Mouse (Mus musculus) myocyte (in vitro differentiated cells): ENCODE measurements around the gene Gphb5. TPM values are rescaled to one million over a fixed set of nuclear protein-coding genes. Genes with fewer than 3 reads are reported as not detected.

Experiments used
- H3K27me3 ChIP-seq: one replicate; pipeline ENCODE4 v1.6.1; 2011; ENCODE audit not compliant: control insufficient read depth, insufficient read depth, insufficient read length
- H3K36me3 ChIP-seq: one replicate; pipeline ENCODE4 v1.6.1; 2011; ENCODE audit not compliant: control insufficient read depth, insufficient read depth
- H3K4me2 ChIP-seq: one replicate; pipeline ENCODE4 v1.6.1; 2011; ENCODE audit warnings: low read depth, control low read depth
- H3K4me3 ChIP-seq: one replicate; pipeline ENCODE4 v1.5.1; 2011; ENCODE audit warnings: mild to moderate bottlenecking, control low read depth, moderate library complexity
- H3K79me2 ChIP-seq: one replicate; pipeline ENCODE4 v1.6.1; 2011; ENCODE audit not compliant: control insufficient read depth, insufficient read depth
- H3ac ChIP-seq: one replicate; pipeline ENCODE4 v1.6.1; 2011; ENCODE audit not compliant: control insufficient read depth, insufficient read length
- CEBPB ChIP-seq: IDR thresholded peaks from 2 replicates; pipeline ENCODE4 v1.6.1; 2011; ENCODE audit warnings: mild to moderate bottlenecking, moderate library complexity; ENCODE audit not compliant: poor library complexity, insufficient read depth, severe bottlenecking
- E2F4 ChIP-seq: IDR thresholded peaks from one replicate; pipeline ENCODE4 v1.6.1; 2011; ENCODE audit warnings: mild to moderate bottlenecking, control low read depth, moderate library complexity; ENCODE audit not compliant: insufficient read depth
- MAX ChIP-seq: IDR thresholded peaks from one replicate; pipeline ENCODE4 v1.6.1; 2011; ENCODE audit warnings: low read depth, mild to moderate bottlenecking, control low read depth
- MYOD1 ChIP-seq, 3 experiments: IDR thresholded peaks; one replicate each; pipeline ENCODE4 v1.6.1; 2011; ENCODE audit warnings: control low read depth in 2 of 3, low read depth in 2 of 3, mild to moderate bottlenecking in 2 of 3, moderate library complexity in 1 of 3; ENCODE audit not compliant: insufficient read length in 2 of 3, control insufficient read depth in 1 of 3
- MYOG ChIP-seq, 3 experiments: IDR thresholded peaks; one replicate each; pipeline ENCODE4 v1.6.1; 2011; ENCODE audit warnings: control low read depth in 2 of 3, low read depth in 2 of 3, mild to moderate bottlenecking in 2 of 3; ENCODE audit not compliant: insufficient read length in 2 of 3, control insufficient read depth in 1 of 3, insufficient read depth in 1 of 3
- POLR2A ChIP-seq: IDR thresholded peaks from one replicate; pipeline ENCODE4 v1.6.1; 2011; ENCODE audit warnings: low read depth, mild to moderate bottlenecking, control low read depth, moderate library complexity; ENCODE audit not compliant: insufficient read length
- POLR2AphosphoS2 ChIP-seq: IDR thresholded peaks from one replicate; pipeline ENCODE4 v1.6.1; 2011; ENCODE audit warnings: low read depth, control low read depth; ENCODE audit not compliant: insufficient read length
- REST ChIP-seq: IDR thresholded peaks from one replicate; pipeline ENCODE4 v1.6.1; 2011; ENCODE audit warnings: mild to moderate bottlenecking, control low read depth, moderate library complexity; ENCODE audit not compliant: insufficient read depth, insufficient read length
- SRF ChIP-seq: IDR thresholded peaks from one replicate; pipeline ENCODE4 v1.6.1; 2011; ENCODE audit warnings: low read depth; ENCODE audit not compliant: control insufficient read depth, insufficient read length
- TCF12 ChIP-seq: IDR thresholded peaks from one replicate; pipeline ENCODE4 v1.6.1; 2011; ENCODE audit warnings: mild to moderate bottlenecking, control low read depth; ENCODE audit not compliant: poor library complexity, insufficient read depth, severe bottlenecking
- TCF3 ChIP-seq: IDR thresholded peaks from one replicate; pipeline ENCODE4 v1.6.1; 2011; ENCODE audit warnings: low read depth, control low read depth; ENCODE audit not compliant: insufficient read length
- USF1 ChIP-seq: IDR thresholded peaks from one replicate; pipeline ENCODE4 v1.6.1; 2011; ENCODE audit warnings: low read depth, mild to moderate bottlenecking, control low read depth, moderate library complexity
- polyA plus RNA-seq: library from polyadenylated mRNA; unstranded; fragments of >200 nt; fragmentation: generic; extraction: Trizol; gene quantifications from one replicate; pipeline ENCODE4 v1.2.1, GENCODE M21; 2012; ENCODE audit warnings: missing spikeins

Gphb5 gene
- polyA plus RNA-seq, 1 experiment: not detected

DNA sequence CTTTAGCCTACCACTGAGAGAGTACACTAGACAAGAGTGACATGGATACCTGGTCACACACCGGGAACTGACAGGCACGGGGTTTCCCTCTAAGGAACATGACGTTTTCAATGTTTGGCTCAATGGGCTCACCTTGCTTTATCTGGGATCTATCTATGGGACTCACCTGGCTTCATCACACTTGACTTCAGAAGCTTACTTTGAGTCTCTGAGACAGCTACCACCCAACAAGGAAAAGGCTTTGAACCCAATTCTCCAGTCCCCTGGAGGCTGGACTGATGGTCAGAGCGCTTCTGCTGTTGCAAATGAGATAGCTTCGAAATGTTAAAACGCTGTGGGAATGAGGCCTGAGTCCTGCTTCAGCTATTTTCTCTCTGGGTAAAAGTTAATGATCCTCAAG lies 49.2 kb downstream of the Gphb5 start:
- H3K79me2 ChIP-seq: no peaks in the 10 kb centered on the region
- no peaks in the 10 kb centered on the region for H3K36me3 ChIP-seq
- TF ChIP-seq E2F4: no peak
- no peak for TF ChIP-seq MYOD1 (IDR thresholded peaks at IDR 0.05; ENCODE audit: control insufficient read depth in 1 of 3, insufficient read length in 2 of 3, low read depth in 2 of 3)
- no peak for TF ChIP-seq CEBPB
- TF ChIP-seq MYOG (IDR thresholded peaks at IDR 0.05; ENCODE audit: control insufficient read depth in 1 of 3, insufficient read depth in 1 of 3, insufficient read length in 2 of 3, low read depth in 2 of 3): no peak
- no peak for TF ChIP-seq USF1
- TF ChIP-seq REST: no peak
- no peak for TF ChIP-seq MAX
- no peak for TF ChIP-seq POLR2AphosphoS2
- TF ChIP-seq SRF: no peak
- no peak for TF ChIP-seq POLR2A
- no peak for TF ChIP-seq TCF3
- TF ChIP-seq TCF12: no peak
- no peak overlapping the region for H3K4me3 ChIP-seq
- no peak overlapping the region for H3ac ChIP-seq
- H3K27me3 ChIP-seq: no peaks in the 10 kb centered on the region
- H3K4me2 ChIP-seq: no peak overlapping the region

- Histone ChIP-seq H3K79me2 (no peaks in the 10 kb centered on the region), H3K27me3 (no peaks in the 10 kb centered on the region), H3K36me3 (no peaks in the 10 kb centered on the region), H3ac (no peak overlapping the region), H3K4me3 (no peak overlapping the region), H3K4me2 (no peak overlapping the region)
- TF ChIP-seq USF1 (no peak), TCF3 (no peak), TCF12 (no peak), POLR2A (no peak), MYOD1 (IDR thresholded peaks at IDR 0.05; ENCODE audit: control insufficient read depth in 1 of 3, insufficient read length in 2 of 3, low read depth in 2 of 3) (no peak), MAX (no peak)
These were observed 50.9 kb downstream of the Gphb5 start for GRCm38 (mm10) chr12:75365621-75366124.

DNA sequence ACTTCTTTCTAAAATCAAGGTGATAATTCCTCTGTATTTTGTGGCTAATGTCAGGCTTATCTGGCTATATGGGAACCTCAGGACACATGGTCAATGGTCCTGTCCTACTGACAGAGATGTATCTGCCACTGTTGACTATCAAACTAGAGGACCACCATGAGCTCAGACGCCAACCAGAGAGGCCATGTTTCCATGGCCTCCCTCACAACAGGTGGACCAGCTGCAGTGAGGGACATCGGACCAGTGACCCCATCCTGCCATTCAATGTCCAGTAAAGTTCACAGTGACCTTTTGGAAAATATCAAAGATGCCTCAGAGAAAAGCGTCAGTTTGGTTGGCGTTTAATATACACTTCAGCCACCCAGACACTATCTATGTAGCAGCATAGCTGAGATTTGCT lies 52.2 kb downstream of the Gphb5 start:
- no peak overlapping the region for H3K4me2 ChIP-seq
- no peaks in the 10 kb centered on the region for H3K27me3 ChIP-seq
- no peaks in the 10 kb centered on the region for H3K79me2 ChIP-seq
- no peak overlapping the region for H3ac ChIP-seq
- no peak overlapping the region for H3K4me3 ChIP-seq
- no peaks in the 10 kb centered on the region for H3K36me3 ChIP-seq
- TF ChIP-seq POLR2A (no peak), TCF12 (no peak), POLR2AphosphoS2 (no peak), E2F4 (no peak), CEBPB (no peak), MYOG (IDR thresholded peaks at IDR 0.05; ENCODE audit: control insufficient read depth in 1 of 3, insufficient read depth in 1 of 3, insufficient read length in 2 of 3, low read depth in 2 of 3) (no peak), SRF (no peak), TCF3 (no peak), USF1 (no peak), REST (no peak)

DNA sequence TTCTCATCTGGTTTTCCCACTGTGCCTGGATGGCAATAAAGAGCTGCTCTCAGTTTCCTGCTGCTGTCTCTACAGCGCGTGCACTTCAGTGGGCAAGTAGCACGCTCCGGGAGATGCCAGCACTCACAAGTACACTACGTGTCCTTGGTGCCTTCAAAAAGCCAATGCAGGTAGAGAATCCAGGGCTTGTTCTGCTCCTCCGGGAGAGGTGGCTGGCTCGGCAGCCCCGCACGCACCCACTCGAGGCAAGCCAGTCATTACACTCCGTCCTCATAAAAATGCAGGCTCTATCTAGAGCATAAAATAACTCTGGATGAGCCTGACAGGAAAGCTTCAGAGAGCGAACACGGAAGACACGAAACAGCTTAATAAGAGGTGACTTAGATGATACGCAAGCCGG lies 54.1 kb downstream of the Gphb5 start:
- H3K4me3 ChIP-seq: no peak overlapping the region
- H3K36me3 ChIP-seq: no peaks in the 10 kb centered on the region
- H3K27me3 ChIP-seq: no peaks in the 10 kb centered on the region
- H3K4me2 ChIP-seq: no peak overlapping the region
- H3ac ChIP-seq: no peak overlapping the region
- TF ChIP-seq TCF3 (no peak), MYOD1 (IDR thresholded peaks at IDR 0.05; ENCODE audit: control insufficient read depth in 1 of 3, insufficient read length in 2 of 3, low read depth in 2 of 3) (no peak), POLR2A (no peak), E2F4 (no peak), USF1 (no peak), SRF (no peak), MYOG (IDR thresholded peaks at IDR 0.05; ENCODE audit: control insufficient read depth in 1 of 3, insufficient read depth in 1 of 3, insufficient read length in 2 of 3, low read depth in 2 of 3) (no peak), POLR2AphosphoS2 (no peak), TCF12 (no peak), MAX (no peak), REST (no peak), CEBPB (no peak)
- H3K79me2 ChIP-seq: no peaks in the 10 kb centered on the region

Other genes with a start within 250 kb of the Gphb5 start
- gene Kcnh5, start 239.4 kb downstream of the Gphb5 start, polyA plus RNA-seq: 0.02 TPM
- gene Rhoj, start 108.5 kb downstream of the Gphb5 start, polyA plus RNA-seq: 14.1 TPM
- gene Ppp2r5e, start 179.5 kb upstream of the Gphb5 start, polyA plus RNA-seq: 15.4 TPM